Mouse (Mus musculus): ENCODE measurements around the gene Cdhr5.

- TF ChIP-seq POLR2A (IDR thresholded peaks at IDR 0.05; ENCODE audit: extremely low read depth, insufficient read depth, low read length), result no peak
- TF ChIP-seq CTCF (IDR thresholded peaks at IDR 0.05; ENCODE audit: low read depth, low read length), result no peak
Observed at GRCm38 (mm10) chr7:141229702-141230101, 46.9 kb downstream of the Cdhr5 start.

Measured in liver, adult 2 months (tissue).